Mouse (Mus musculus) cerebellum, adult 2 months (tissue): Measurements from ENCODE around the gene Troap.

Experiments
- CTCF ChIP-seq: fragments of 200-500 bp; IDR thresholded peaks from 2 replicates; pipeline ENCODE4 v1.5.1; 2011; ENCODE audit warnings: low read depth, mild to moderate bottlenecking, control low read depth, low read length, moderate library complexity, borderline replicate concordance; ENCODE audit not compliant: insufficient read depth
- POLR2A ChIP-seq: fragments of 200-500 bp; IDR thresholded peaks from 2 replicates; pipeline ENCODE4 v1.6.1; 2011; ENCODE audit warnings: low read length, control low read depth, borderline replicate concordance; ENCODE audit not compliant: insufficient read depth

DNA sequence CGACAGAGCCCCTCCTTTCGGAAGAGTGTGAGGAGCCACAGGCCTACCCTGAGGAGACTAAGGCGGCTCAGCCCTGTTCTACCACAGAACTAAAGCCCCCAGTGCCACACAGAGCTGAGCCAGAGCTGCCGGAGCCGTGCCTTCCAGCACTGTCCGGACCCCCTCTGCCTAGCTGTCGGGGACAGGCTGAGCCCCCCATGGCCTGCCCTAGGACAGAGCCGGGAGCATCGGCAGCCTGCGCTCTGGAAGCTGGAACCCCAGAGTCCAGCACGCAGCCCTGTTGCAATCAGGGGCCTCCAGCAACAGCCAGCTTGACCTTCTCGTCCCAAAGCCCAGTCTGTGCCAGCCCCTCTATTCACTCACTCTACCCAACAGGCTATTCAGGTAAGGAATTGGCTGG is 7.9 kb downstream of the Troap start:
- TF ChIP-seq CTCF (no peak), POLR2A (no peak)
